Mouse (Mus musculus) intestine, embryonic 14.5 days (tissue): ENCODE data around the gene Bms1. TPM values are rescaled to one million over a fixed set of nuclear protein-coding genes. Genes with fewer than 3 reads are reported as not detected.

ENCODE experiments used
- ATAC-seq: fragments of 200-750 bp; cut with Nextera tagmentation; replicated peaks from 2 replicates; pipeline ENCODE4 v1.8.0; 2017; ENCODE audit warnings: low read depth, moderate number of reproducible peaks, moderate TSS enrichment, moderate library complexity; ENCODE audit not compliant: low FRiP score, low TSS enrichment
- DNase-seq: peaks from one replicate; pipeline ENCODE4 v3.0.0-alpha.2; 2018; ENCODE audit warnings: low spot score
- H3K27ac ChIP-seq: fragments of 300-500 bp; sonication (generic); 2 replicates; pipeline ENCODE4 v1.5.1; 2014; ENCODE audit warnings: low read depth, mild to moderate bottlenecking, control low read depth
- H3K27me3 ChIP-seq: fragments of 300-500 bp; sonication (generic); replicated peaks from 2 replicates; pipeline ENCODE4 v1.6.1; 2014; ENCODE audit warnings: low read length, control low read depth; ENCODE audit not compliant: control insufficient read depth, insufficient read depth
- H3K36me3 ChIP-seq: fragments of 300-500 bp; sonication (generic); 2 replicates; pipeline ENCODE4 v1.6.1; 2014; ENCODE audit warnings: low read length, control low read depth; ENCODE audit not compliant: control insufficient read depth, insufficient read depth
- H3K4me1 ChIP-seq: fragments of 300-500 bp; sonication (generic); replicated peaks from 2 replicates; pipeline ENCODE4 v1.6.1; 2014; ENCODE audit warnings: low read length, control low read depth, mixed read lengths; ENCODE audit not compliant: control insufficient read depth, insufficient read depth
- H3K4me2 ChIP-seq: fragments of 300-500 bp; sonication (generic); 2 replicates; pipeline ENCODE4 v1.6.1; 2014; ENCODE audit warnings: low read length
- H3K4me3 ChIP-seq: fragments of 300-500 bp; sonication (generic); 2 replicates; pipeline ENCODE4 v1.5.1; 2014; ENCODE audit warnings: low read depth, low read length, control low read depth, mixed read lengths
- H3K9ac ChIP-seq: fragments of 300-500 bp; sonication (generic); 2 replicates; pipeline ENCODE4 v1.6.1; 2014; ENCODE audit warnings: mild to moderate bottlenecking, low read length
- H3K9me3 ChIP-seq: fragments of 300-500 bp; sonication (generic); 2 replicates; pipeline ENCODE4 v1.6.1; 2016; ENCODE audit warnings: low read length, control low read depth; ENCODE audit not compliant: control insufficient read depth
- WGBS: fragments of 180-500 bp; shearing (Covaris S2); extraction: QIAGEN DNeasy Blood & Tissue Kit; methylation state at CpG from one replicate; pipeline ENCODE4 v1.1.7; 2014; 5-methylcytosine and 5-hydroxymethylcytosine counted together
- polyA plus RNA-seq: library from polyadenylated mRNA; unstranded; fragments of >200 nt; fragmentation: Nextera tagmentation; extraction: Ambion mirVana; gene quantifications from 2 replicates; pipeline ENCODE4 v1.2.1, GENCODE M21; 2014

The Bms1 gene
- polyA plus RNA-seq, 1 experiment from 2014 or later = 33.7 TPM

DNA sequence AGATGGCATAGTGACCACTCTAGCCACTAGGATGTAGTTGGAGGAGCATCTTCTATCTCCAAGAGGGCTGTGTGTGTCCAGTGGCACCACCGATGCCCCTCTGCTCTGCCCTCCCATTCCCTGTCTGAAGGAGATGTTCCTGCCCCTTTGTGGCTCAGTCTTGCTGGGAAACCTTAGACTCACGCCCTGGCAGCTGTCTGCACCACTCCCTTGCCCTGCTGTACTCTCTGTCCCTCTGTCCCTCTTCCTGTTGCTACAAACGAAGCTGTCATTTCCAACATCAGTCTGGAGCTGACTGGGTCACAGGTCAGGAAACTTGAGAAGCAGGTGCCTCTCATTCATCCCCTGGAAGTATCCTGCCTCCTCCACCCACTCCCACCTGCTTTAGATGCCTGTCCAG, 43.8 kb downstream of the Bms1 start:
- H3K27ac ChIP-seq = no peak overlapping the region
- H3K27me3 ChIP-seq = 0 out of 2 replicates have a peak, but pooled peaks cover 3% of the 10 kb centered on the region
- no peak overlapping the region for H3K9ac ChIP-seq
- ATAC-seq (no peak), DNase-seq (no peak)
- H3K4me3 ChIP-seq = no peak overlapping the region
- H3K4me1 ChIP-seq = no peaks in the 10 kb centered on the region
- 48% methylated on average over 3 of the region's 3 CpGs for WGBS
- no peaks in the 10 kb centered on the region for H3K9me3 ChIP-seq
- H3K36me3 ChIP-seq = no peaks in the 10 kb centered on the region
- H3K4me2 ChIP-seq = no peak overlapping the region

- H3K27ac ChIP-seq = no peak overlapping the region
- ATAC-seq = no peak
- WGBS = 72% methylated on average over 3 of the region's 3 CpGs
Measured at GRCm38 (mm10) chr6:118375026-118375425, 44.2 kb downstream of the Bms1 start.

DNA sequence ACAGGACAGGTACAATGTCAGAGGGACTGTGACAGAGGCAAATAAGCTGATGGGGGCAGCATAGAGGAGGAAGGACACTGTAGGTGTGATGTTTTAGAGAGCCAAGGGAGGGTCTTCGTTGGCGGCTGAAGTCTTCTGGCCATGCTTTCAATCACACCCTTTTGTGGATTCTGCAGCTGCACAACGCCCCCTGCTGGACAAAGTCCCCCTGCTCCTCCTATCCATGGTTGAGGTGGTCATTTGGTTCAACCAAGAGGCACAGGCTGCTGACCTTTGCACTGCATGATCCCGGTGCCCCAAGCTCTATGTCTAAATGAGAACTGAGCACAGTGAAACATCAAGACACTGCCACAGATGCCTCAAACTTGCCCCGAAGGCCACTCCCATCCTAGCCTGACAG, 46.0 kb downstream of the Bms1 start:
- H3K4me3 ChIP-seq = no peak overlapping the region
- ATAC-seq = no peak
- H3K27me3 ChIP-seq = 0 out of 2 replicates have a peak, but pooled peaks cover 3% of the 10 kb centered on the region
- no peak overlapping the region for H3K9ac ChIP-seq
- no peak overlapping the region for H3K4me2 ChIP-seq
- H3K36me3 ChIP-seq = no peaks in the 10 kb centered on the region
- H3K9me3 ChIP-seq = no peaks in the 10 kb centered on the region
- WGBS = 31% methylated on average over 5 of the region's 5 CpGs
- H3K27ac ChIP-seq = no peak overlapping the region
- H3K4me1 ChIP-seq = no peaks in the 10 kb centered on the region
- peak; percentile 64 for DNase-seq

More at GRCm38 (mm10) chr6:118375026-118375425, 44.2 kb downstream of the Bms1 start:
- no peak overlapping the region for H3K9ac ChIP-seq
- H3K4me2 ChIP-seq = no peak overlapping the region
- no peak for DNase-seq
- H3K9me3 ChIP-seq = no peaks in the 10 kb centered on the region
- H3K27me3 ChIP-seq = 0 out of 2 replicates have a peak, but pooled peaks cover 3% of the 10 kb centered on the region
- H3K36me3 ChIP-seq = no peaks in the 10 kb centered on the region
- no peak overlapping the region for H3K4me3 ChIP-seq
- H3K4me1 ChIP-seq = no peaks in the 10 kb centered on the region

GRCm38 (mm10) chr6:118372794-118373193, 46.5 kb downstream of the Bms1 start:
- Histone ChIP-seq H3K36me3 (no peaks in the 10 kb centered on the region), H3K9ac (no peak overlapping the region), H3K9me3 (no peaks in the 10 kb centered on the region), H3K4me1 (no peaks in the 10 kb centered on the region), H3K27ac (no peak overlapping the region), H3K4me2 (no peak overlapping the region), H3K27me3 (0 out of 2 replicates have a peak, but pooled peaks cover 3% of the 10 kb centered on the region), H3K4me3 (no peak overlapping the region)
- ATAC-seq (no peak), DNase-seq (no peak)
- WGBS = 67% methylated on average over 5 of the region's 5 CpGs

DNA sequence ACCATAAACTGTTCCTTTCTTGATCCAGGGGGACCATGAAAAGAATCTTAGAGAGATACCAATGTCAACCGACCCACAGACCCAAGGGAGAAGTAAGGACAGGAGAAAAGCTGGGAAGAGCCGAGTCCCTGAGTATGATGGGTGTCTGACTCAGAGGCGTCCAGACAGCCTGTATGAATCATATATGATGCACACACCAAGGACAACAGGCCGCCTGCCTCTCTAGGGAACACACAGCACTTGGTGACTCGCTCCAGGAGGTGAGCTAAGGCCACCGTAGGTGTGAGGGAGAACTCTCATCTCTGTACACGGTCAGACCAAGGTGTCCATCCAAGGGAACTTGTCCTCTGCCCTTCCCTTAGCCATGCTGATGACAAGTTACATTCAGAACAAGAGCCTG, 51.8 kb downstream of the Bms1 start:
- no peak overlapping the region for H3K27ac ChIP-seq
- no peak overlapping the region for H3K9ac ChIP-seq
- no peaks in the 10 kb centered on the region for H3K4me1 ChIP-seq
- H3K4me2 ChIP-seq = no peak overlapping the region
- ATAC-seq (no peak), DNase-seq (no peak)
- no peaks in the 10 kb centered on the region for H3K36me3 ChIP-seq
- H3K27me3 ChIP-seq = no peaks in the 10 kb centered on the region
- 83% methylated on average over 7 of the region's 7 CpGs for WGBS
- no peak overlapping the region for H3K4me3 ChIP-seq
- no peaks in the 10 kb centered on the region for H3K9me3 ChIP-seq

- no peak for ATAC-seq
- Histone ChIP-seq H3K27ac (no peak overlapping the region), H3K9ac (no peak overlapping the region), H3K36me3 (no peaks in the 10 kb centered on the region), H3K27me3 (no peaks in the 10 kb centered on the region), H3K4me1 (no peaks in the 10 kb centered on the region), H3K4me2 (no peak overlapping the region), H3K9me3 (peaks cover 7% of the 10 kb centered on the region; the same call in 1 of the 2 replicates), H3K4me3 (no peak overlapping the region)
- 47% methylated on average over 3 of the region's 3 CpGs for WGBS
- DNase-seq = no peak
Measured at GRCm38 (mm10) chr6:118366196-118366595, 53.1 kb downstream of the Bms1 start.

DNA sequence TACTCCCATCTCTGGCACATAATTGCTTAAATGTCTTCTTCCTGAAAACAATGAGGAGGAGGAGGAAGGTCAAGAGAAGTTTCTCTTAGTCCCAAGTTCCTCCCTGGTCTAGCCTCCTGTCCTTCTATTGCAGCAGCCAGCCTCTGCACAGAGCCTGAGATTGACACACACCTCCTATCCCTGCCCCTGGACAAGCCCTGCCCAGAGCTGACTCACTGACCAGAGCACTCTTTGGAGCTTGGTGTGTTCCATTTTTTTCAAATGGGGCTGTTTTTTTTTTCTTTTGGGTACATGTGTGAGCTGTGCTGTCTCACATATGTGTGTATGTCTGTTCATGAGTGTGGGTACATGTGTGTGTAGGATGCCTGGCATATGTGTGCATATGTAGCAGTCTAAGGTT, 53.5 kb downstream of the Bms1 start:
- H3K9me3 ChIP-seq = peaks cover 7% of the 10 kb centered on the region; the same call in 1 of the 2 replicates
- no peaks in the 10 kb centered on the region for H3K27me3 ChIP-seq
- H3K9ac ChIP-seq = no peak overlapping the region
- no peak for ATAC-seq
- no peaks in the 10 kb centered on the region for H3K36me3 ChIP-seq
- H3K4me2 ChIP-seq = no peak overlapping the region
- H3K27ac ChIP-seq = no peak overlapping the region
- no peak for DNase-seq
- no peaks in the 10 kb centered on the region for H3K4me1 ChIP-seq
- no peak overlapping the region for H3K4me3 ChIP-seq

GRCm38 (mm10) chr6:118350342-118350741, 68.9 kb downstream of the Bms1 start:
- Histone ChIP-seq H3K27ac (no peak overlapping the region), H3K9ac (no peak overlapping the region), H3K9me3 (no peaks in the 10 kb centered on the region), H3K4me2 (no peak overlapping the region), H3K4me1 (no peaks in the 10 kb centered on the region), H3K27me3 (no peaks in the 10 kb centered on the region), H3K36me3 (no peaks in the 10 kb centered on the region), H3K4me3 (no peak overlapping the region)
- ATAC-seq = no peak
- no peak for DNase-seq
- WGBS = 66% methylated on average over 12 of the region's 12 CpGs

DNA sequence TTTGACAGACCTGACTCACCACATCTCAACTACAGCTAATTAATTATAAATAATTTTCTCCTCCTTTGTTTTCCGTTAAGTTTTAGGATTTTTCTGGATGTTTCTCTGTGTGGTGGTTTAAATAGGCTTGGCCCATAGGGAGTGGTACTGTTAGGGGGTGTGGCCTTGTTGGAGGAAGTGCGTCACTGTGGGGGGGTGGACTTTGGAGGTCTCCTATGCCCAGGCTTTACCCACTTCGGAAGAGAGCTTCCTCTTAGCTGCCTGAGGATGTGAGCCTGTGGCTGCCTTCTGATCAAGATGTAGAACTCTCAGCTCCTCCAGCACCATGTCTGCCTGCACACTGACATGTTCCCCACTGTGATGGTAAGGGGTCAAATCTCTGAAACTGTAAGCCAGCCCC, 71.1 kb downstream of the Bms1 start:
- WGBS = 72% methylated on average over 3 of the region's 3 CpGs
- H3K4me3 ChIP-seq = no peak overlapping the region
- H3K36me3 ChIP-seq = no peaks in the 10 kb centered on the region
- DNase-seq (no peak), ATAC-seq (no peak)
- no peak overlapping the region for H3K27ac ChIP-seq
- H3K4me2 ChIP-seq = no peak overlapping the region
- H3K9me3 ChIP-seq = no peaks in the 10 kb centered on the region
- H3K4me1 ChIP-seq = no peaks in the 10 kb centered on the region
- H3K9ac ChIP-seq = no peak overlapping the region
- H3K27me3 ChIP-seq = no peaks in the 10 kb centered on the region
